ENCODE assay signal across 8 mouse cellular contexts in the genomic region with DNA sequence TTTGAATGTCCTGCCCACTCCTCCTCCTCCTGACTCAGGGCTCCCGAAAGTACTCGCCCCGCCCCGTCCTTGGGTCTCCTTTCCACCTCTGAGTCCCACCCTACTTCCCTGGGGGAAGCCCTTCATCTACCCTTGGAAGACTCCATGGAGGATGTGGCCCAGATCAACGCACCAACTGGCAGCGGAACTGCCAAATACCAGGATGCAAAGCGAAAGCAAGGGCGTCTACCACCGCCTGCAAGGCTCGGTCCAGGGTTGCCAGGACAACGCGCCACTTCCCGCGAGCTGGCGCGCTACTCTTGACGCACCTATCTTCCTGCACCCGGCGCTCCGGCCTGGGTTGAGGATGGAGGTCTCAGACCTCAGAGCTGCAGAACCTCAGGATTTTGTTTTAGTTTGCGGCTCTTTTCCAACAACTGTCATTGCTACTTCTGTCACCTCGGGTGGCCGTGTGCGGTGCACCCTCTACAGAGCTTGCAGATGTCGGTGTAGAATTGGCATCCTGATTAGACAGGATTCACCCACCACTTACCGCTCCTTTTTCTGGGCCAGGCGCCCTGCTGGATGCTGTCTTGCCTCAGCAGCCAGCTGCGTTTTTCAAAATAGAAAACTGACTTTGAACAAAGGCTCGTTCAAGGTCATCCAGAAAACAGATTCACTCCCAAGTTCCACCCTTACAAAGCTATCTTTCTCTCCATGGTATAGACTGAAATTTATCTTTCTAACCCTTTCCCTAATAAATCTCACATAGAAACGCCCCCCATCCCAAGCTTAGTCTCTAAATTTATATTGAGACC. TPM values are rescaled to one million over a fixed set of nuclear protein-coding genes. Genes with fewer than 3 reads are reported as not detected.
DNase-seq lines count a peak whose midpoint lies in the region; ATAC-seq and TF ChIP-seq lines count a peak whose summit lies in the region.

Gene Spats1, minus strand, starts transcription at position 747 of the 797 bp plus-strand sequence.

- WGBS in bone marrow, adult 2 months: 4% methylated on average over 30 of the region's 30 CpGs
- WGBS in embryonic facial prominence, embryonic 14.5 days: 9% methylated on average over 30 of the region's 30 CpGs
- 4% methylated on average over 30 of the region's 30 CpGs for WGBS in heart, embryonic 13.5 days
- WGBS in kidney, postnatal 0 days: 4% methylated on average over 30 of the region's 30 CpGs
- WGBS in liver, embryonic 11.5 days: 8% methylated on average over 30 of the region's 30 CpGs
- 6% methylated on average over 30 of the region's 30 CpGs for WGBS in stomach, postnatal 0 days

- peak within 1 kb of the TSS; percentile 58 for H3K4me2 ChIP-seq in embryonic facial prominence, embryonic 14.5 days (ENCODE audit: low read depth, low read length)
- peak within 1 kb of the TSS; percentile 71 for H3K4me2 ChIP-seq in heart, embryonic 13.5 days
- H3K4me2 ChIP-seq in kidney, postnatal 0 days (ENCODE audit: low read length): peak within 1 kb of the TSS; percentile 62
- peak within 1 kb of the TSS; percentile 69 for H3K4me2 ChIP-seq in liver, embryonic 11.5 days
- H3K4me2 ChIP-seq in stomach, postnatal 0 days (replicated peaks; ENCODE audit: low read depth): peak within 1 kb of the TSS; percentile 48

- no peaks in the 10 kb centered on the region for H3K9me3 ChIP-seq in embryonic facial prominence, embryonic 14.5 days (ENCODE audit: control insufficient read depth, low read length)
- H3K9me3 ChIP-seq in heart, embryonic 13.5 days: no peaks in the 10 kb centered on the region
- no peaks in the 10 kb centered on the region for H3K9me3 ChIP-seq in kidney, postnatal 0 days (replicated peaks; ENCODE audit: low read length)
- H3K9me3 ChIP-seq in liver, embryonic 11.5 days (ENCODE audit: control insufficient read depth, low read length): no peaks in the 10 kb centered on the region
- H3K9me3 ChIP-seq in stomach, postnatal 0 days (ENCODE audit: control insufficient read depth, low read length): no peaks in the 10 kb centered on the region

- no peak for TF ChIP-seq POLR2A in bone marrow, adult 2 months (IDR thresholded peaks at IDR 0.05; ENCODE audit: borderline replicate concordance, control insufficient read depth, low read depth, low read length)

- TF ChIP-seq EP300 in stomach, postnatal 0 days (optimal IDR thresholded peaks at IDR 0.05): no peak

- DNase-seq in CD4-positive, CD25-positive, alpha-beta regulatory T cell, adult 2 months (ENCODE audit: low read depth, low spot score): peak; percentile 79
- peak; percentile 74 for DNase-seq in embryonic facial prominence, embryonic 14.5 days (ENCODE audit: low spot score)
- peak; percentile 36 for DNase-seq in kidney, postnatal 0 days (ENCODE audit: low spot score)
- peak; percentile 56 for DNase-seq in liver, embryonic 11.5 days (ENCODE audit: low spot score)
- DNase-seq in stomach, postnatal 0 days (ENCODE audit: low spot score): peak; percentile 59

- H3K36me3 ChIP-seq in embryonic facial prominence, embryonic 14.5 days (ENCODE audit: control insufficient read depth, insufficient read depth, low read length): no peaks in the 10 kb centered on the region
- no peaks in the 10 kb centered on the region for H3K36me3 ChIP-seq in heart, embryonic 13.5 days
- H3K36me3 ChIP-seq in kidney, postnatal 0 days (ENCODE audit: insufficient read depth, low read length): no peaks in the 10 kb centered on the region
- no peaks in the 10 kb centered on the region for H3K36me3 ChIP-seq in liver, embryonic 11.5 days (ENCODE audit: control insufficient read depth, insufficient read depth, low read length)
- no peaks in the 10 kb centered on the region for H3K36me3 ChIP-seq in stomach, postnatal 0 days (ENCODE audit: control insufficient read depth, insufficient read depth, low read length)

- peak within 1 kb of the TSS; percentile 48 for H3K4me3 ChIP-seq in bone marrow, adult 2 months (replicated peaks; ENCODE audit: control insufficient read depth, low read depth, low read length)
- H3K4me3 ChIP-seq in embryonic facial prominence, embryonic 14.5 days (ENCODE audit: low read depth, low read length): peak within 1 kb of the TSS; percentile 43
- H3K4me3 ChIP-seq in heart, embryonic 13.5 days: peak within 1 kb of the TSS; percentile 50
- H3K4me3 ChIP-seq in kidney, postnatal 0 days (replicated peaks; ENCODE audit: low read depth, low read length): peak within 1 kb of the TSS; percentile 42
- peak within 1 kb of the TSS; percentile 42 for H3K4me3 ChIP-seq in liver, embryonic 11.5 days (ENCODE audit: low read depth, low read length)
- peak within 1 kb of the TSS; percentile 36 for H3K4me3 ChIP-seq in stomach, postnatal 0 days (ENCODE audit: low read depth, low read length)

- no peaks in the 10 kb centered on the region; the same call in 1 of the 2 replicates for H3K4me1 ChIP-seq in bone marrow, adult 2 months (ENCODE audit: control insufficient read depth, insufficient read depth, low read length)
- H3K4me1 ChIP-seq in embryonic facial prominence, embryonic 14.5 days (ENCODE audit: control insufficient read depth, insufficient read depth, low read length): no peaks in the 10 kb centered on the region
- H3K4me1 ChIP-seq in heart, embryonic 13.5 days: peaks cover 8% of the 10 kb centered on the region; the same call in 1 of the 2 replicates
- no peaks in the 10 kb centered on the region for H3K4me1 ChIP-seq in kidney, postnatal 0 days (replicated peaks; ENCODE audit: insufficient read depth, low read length)
- H3K4me1 ChIP-seq in liver, embryonic 11.5 days (replicated peaks; ENCODE audit: control insufficient read depth, insufficient read depth, low read length): peaks cover 4% of the 10 kb centered on the region; the same call in 1 of the 2 replicates
- no peaks in the 10 kb centered on the region for H3K4me1 ChIP-seq in stomach, postnatal 0 days (replicated peaks; ENCODE audit: control insufficient read depth, insufficient read depth)

- H3K27ac ChIP-seq in bone marrow, adult 2 months (ENCODE audit: control insufficient read depth, insufficient read depth, low read depth, low read length, poor library complexity): no peak within 1 kb of the TSS
- H3K27ac ChIP-seq in embryonic facial prominence, embryonic 14.5 days (replicated peaks; ENCODE audit: low read depth, low read length): no peak within 1 kb of the TSS
- H3K27ac ChIP-seq in heart, embryonic 13.5 days (replicated peaks): no peak within 1 kb of the TSS
- H3K27ac ChIP-seq in kidney, postnatal 0 days: no peak within 1 kb of the TSS
- H3K27ac ChIP-seq in liver, embryonic 11.5 days (ENCODE audit: low read depth, low read length): no peak within 1 kb of the TSS
- H3K27ac ChIP-seq in stomach, postnatal 0 days (replicated peaks): no peak within 1 kb of the TSS

- ATAC-seq in embryonic facial prominence, embryonic 14.5 days (ENCODE audit: low read depth): peak; percentile 82
- no peak for ATAC-seq in heart, embryonic 13.5 days (ENCODE audit: extremely low read depth, insufficient number of reproducible peaks, low FRiP score, low TSS enrichment)
- peak; percentile 59 for ATAC-seq in kidney, postnatal 0 days (replicated peaks; ENCODE audit: low FRiP score, low read depth)
- no peak; the same call in 1 of the 2 replicates for ATAC-seq in liver, embryonic 11.5 days (replicated peaks; ENCODE audit: low FRiP score)
- 0 out of 2 replicates have a peak, but pooled peaks have one; percentile 41 for ATAC-seq in monocyte, adult 5-6 weeks (replicated peaks; ENCODE audit: insufficient number of reproducible peaks, low FRiP score, low TSS enrichment, poor library complexity, severe bottlenecking)
- ATAC-seq in stomach, postnatal 0 days (ENCODE audit: low FRiP score, low TSS enrichment): peak; percentile 70

- peaks cover 13% of the 10 kb centered on the region for H3K27me3 ChIP-seq in embryonic facial prominence, embryonic 14.5 days (replicated peaks; ENCODE audit: control insufficient read depth, insufficient read depth, low read length)
- peaks cover 43% of the 10 kb centered on the region for H3K27me3 ChIP-seq in heart, embryonic 13.5 days (replicated peaks)
- H3K27me3 ChIP-seq in kidney, postnatal 0 days (ENCODE audit: insufficient read depth, low read length): peaks cover 5% of the 10 kb centered on the region; the same call in 1 of the 2 replicates
- peaks cover 11% of the 10 kb centered on the region for H3K27me3 ChIP-seq in liver, embryonic 11.5 days (replicated peaks; ENCODE audit: control insufficient read depth, insufficient read depth, low read length)
- no peaks in the 10 kb centered on the region for H3K27me3 ChIP-seq in stomach, postnatal 0 days (ENCODE audit: control insufficient read depth, insufficient read depth, low read length)

- no peak for TF ChIP-seq CTCF in bone marrow, adult 2 months (IDR thresholded peaks at IDR 0.05; ENCODE audit: control insufficient read depth, insufficient read depth, low read length)
- no peak for TF ChIP-seq CTCF in kidney, postnatal 0 days (IDR thresholded peaks at IDR 0.05; ENCODE audit: low read depth)
- no peak for TF ChIP-seq CTCF in stomach, postnatal 0 days (IDR thresholded peaks at IDR 0.05; ENCODE audit: low read depth)

- peak within 1 kb of the TSS; percentile 53 for H3K9ac ChIP-seq in embryonic facial prominence, embryonic 14.5 days (ENCODE audit: low read depth, low read length)
- H3K9ac ChIP-seq in heart, embryonic 13.5 days: peak within 1 kb of the TSS; percentile 64
- no peak within 1 kb of the TSS for H3K9ac ChIP-seq in kidney, postnatal 0 days (ENCODE audit: low read depth, low read length)
- no peak within 1 kb of the TSS for H3K9ac ChIP-seq in liver, embryonic 11.5 days (ENCODE audit: low read depth, low read length)
- peak within 1 kb of the TSS; percentile 5; the same call in 1 of the 2 replicates for H3K9ac ChIP-seq in stomach, postnatal 0 days (ENCODE audit: low read length)

RNA-seq across cellular contexts. Expression of gene Spats1, which starts in this region (rescaled TPM):
- polyA plus RNA-seq in bone marrow, adult 2 months (2011; ENCODE audit: insufficient read depth, insufficient read length, low replicate concordance, missing spikeins): not detected in 2 replicates
- 0.46 and 0.95 TPM in 2 replicates for polyA plus RNA-seq in embryonic facial prominence, embryonic 14.5 days (2014; fragmentation: Nextera tagmentation; extraction: Ambion mirVana)
- 0.98 and 1.1 TPM in 2 replicates for polyA plus RNA-seq in heart, embryonic 13.5 days (2015; fragmentation: Nextera tagmentation; extraction: Ambion mirVana)
- polyA plus RNA-seq in kidney, postnatal 0 days (2015; fragmentation: Nextera tagmentation; extraction: Ambion mirVana): 0.17 and 0.39 TPM in 2 replicates
- 0.14 and 0.40 TPM in 2 replicates for polyA plus RNA-seq in liver, embryonic 11.5 days (2014; fragmentation: Nextera tagmentation; extraction: Ambion mirVana)
- not detected in 3 replicates for total RNA-seq in monocyte, adult 5-6 weeks (2017)
- polyA plus RNA-seq in stomach, postnatal 0 days (2015; fragmentation: Nextera tagmentation; extraction: Ambion mirVana): 0.24 and 0.25 TPM in 2 replicates

Comparison
In these comparisons a context has a peak if more than half of its experiments do, and no peak if none do; other contexts are left out.
1. Peak in DNase-seq, ATAC-seq, H3K4me3 ChIP-seq, H3K9ac ChIP-seq and H3K4me2 ChIP-seq in embryonic facial prominence, embryonic 14.5 days; RNA of the gene not detected or under 1 TPM.
2. Peak in DNase-seq, ATAC-seq, H3K4me3 ChIP-seq and H3K4me2 ChIP-seq in kidney, postnatal 0 days; RNA of the gene not detected or under 1 TPM.
3. Peak in DNase-seq, H3K4me3 ChIP-seq and H3K4me2 ChIP-seq in liver, embryonic 11.5 days; RNA of the gene not detected or under 1 TPM.
4. Peak in ATAC-seq in monocyte, adult 5-6 weeks; RNA of the gene not detected or under 1 TPM.
5. Peak in DNase-seq, ATAC-seq, H3K4me3 ChIP-seq, H3K9ac ChIP-seq and H3K4me2 ChIP-seq in stomach, postnatal 0 days; RNA of the gene not detected or under 1 TPM.